Mouse (Mus musculus): ENCODE measurements around the gene Bcat1.

The Bcat1 gene

GRCm38 (mm10) chr6:145075548-145076224, at the start of gene Bcat1:
Gene Bcat1, minus strand, starts transcription at chr6:145076184.
- DNase-seq (ENCODE audit: low spot score): no peak

- DNase-seq (ENCODE audit: low spot score): no peak
Measured at GRCm38 (mm10) chr6:145125591-145126113, 49.7 kb upstream of the Bcat1 start.

- DNase-seq (ENCODE audit: low spot score): no peak
Measured at GRCm38 (mm10) chr6:145124621-145125020, 48.6 kb upstream of the Bcat1 start.

- no peak for DNase-seq (ENCODE audit: low spot score)
Measured at GRCm38 (mm10) chr6:145123136-145124060, 47.4 kb upstream of the Bcat1 start.

GRCm38 (mm10) chr6:145122423-145123059, 46.6 kb upstream of the Bcat1 start:
- DNase-seq (ENCODE audit: low spot score): no peak

- no peak for DNase-seq (ENCODE audit: low spot score)
Measured at GRCm38 (mm10) chr6:145121590-145122420, 45.8 kb upstream of the Bcat1 start.

- DNase-seq (ENCODE audit: low spot score): no peak
Measured at GRCm38 (mm10) chr6:145120787-145121589, 45.0 kb upstream of the Bcat1 start.

GRCm38 (mm10) chr6:145120086-145120485, 44.1 kb upstream of the Bcat1 start:
- DNase-seq (ENCODE audit: low spot score): no peak

- DNase-seq (ENCODE audit: low spot score): no peak
Measured at GRCm38 (mm10) chr6:145116098-145116672, 40.2 kb upstream of the Bcat1 start.

- no peak for DNase-seq (ENCODE audit: low spot score)
Measured at GRCm38 (mm10) chr6:145115476-145116097, 39.6 kb upstream of the Bcat1 start, which contains the start of gene Lrmp. Gene Lrmp, plus strand, starts transcription at chr6:145115653.

- DNase-seq (ENCODE audit: low spot score): no peak
Measured at GRCm38 (mm10) chr6:145114561-145114960, 38.6 kb upstream of the Bcat1 start.

- DNase-seq (ENCODE audit: low spot score): no peak
Measured at GRCm38 (mm10) chr6:145112865-145113264, 36.9 kb upstream of the Bcat1 start.

- DNase-seq (ENCODE audit: low spot score): no peak
Measured at GRCm38 (mm10) chr6:145110786-145111185, 34.8 kb upstream of the Bcat1 start.

- DNase-seq (ENCODE audit: low spot score): no peak
Measured at GRCm38 (mm10) chr6:145106163-145106842, 30.3 kb upstream of the Bcat1 start.

GRCm38 (mm10) chr6:145105439-145105838, 29.5 kb upstream of the Bcat1 start:
- DNase-seq (ENCODE audit: low spot score): no peak

GRCm38 (mm10) chr6:145104241-145104939, 28.4 kb upstream of the Bcat1 start:
- DNase-seq (ENCODE audit: low spot score): no peak

- no peak for DNase-seq (ENCODE audit: low spot score)
Measured at GRCm38 (mm10) chr6:145100923-145101322, 24.9 kb upstream of the Bcat1 start.

GRCm38 (mm10) chr6:145094431-145094830, 18.4 kb upstream of the Bcat1 start:
- DNase-seq (ENCODE audit: low spot score): no peak
